Mouse (Mus musculus): ENCODE data around the gene Grin2d. TPM values are rescaled to one million over a fixed set of nuclear protein-coding genes. Genes with fewer than 3 reads are reported as not detected.

The Grin2d gene
- polyA plus RNA-seq, 1 experiment = 0.34 TPM

DNA sequence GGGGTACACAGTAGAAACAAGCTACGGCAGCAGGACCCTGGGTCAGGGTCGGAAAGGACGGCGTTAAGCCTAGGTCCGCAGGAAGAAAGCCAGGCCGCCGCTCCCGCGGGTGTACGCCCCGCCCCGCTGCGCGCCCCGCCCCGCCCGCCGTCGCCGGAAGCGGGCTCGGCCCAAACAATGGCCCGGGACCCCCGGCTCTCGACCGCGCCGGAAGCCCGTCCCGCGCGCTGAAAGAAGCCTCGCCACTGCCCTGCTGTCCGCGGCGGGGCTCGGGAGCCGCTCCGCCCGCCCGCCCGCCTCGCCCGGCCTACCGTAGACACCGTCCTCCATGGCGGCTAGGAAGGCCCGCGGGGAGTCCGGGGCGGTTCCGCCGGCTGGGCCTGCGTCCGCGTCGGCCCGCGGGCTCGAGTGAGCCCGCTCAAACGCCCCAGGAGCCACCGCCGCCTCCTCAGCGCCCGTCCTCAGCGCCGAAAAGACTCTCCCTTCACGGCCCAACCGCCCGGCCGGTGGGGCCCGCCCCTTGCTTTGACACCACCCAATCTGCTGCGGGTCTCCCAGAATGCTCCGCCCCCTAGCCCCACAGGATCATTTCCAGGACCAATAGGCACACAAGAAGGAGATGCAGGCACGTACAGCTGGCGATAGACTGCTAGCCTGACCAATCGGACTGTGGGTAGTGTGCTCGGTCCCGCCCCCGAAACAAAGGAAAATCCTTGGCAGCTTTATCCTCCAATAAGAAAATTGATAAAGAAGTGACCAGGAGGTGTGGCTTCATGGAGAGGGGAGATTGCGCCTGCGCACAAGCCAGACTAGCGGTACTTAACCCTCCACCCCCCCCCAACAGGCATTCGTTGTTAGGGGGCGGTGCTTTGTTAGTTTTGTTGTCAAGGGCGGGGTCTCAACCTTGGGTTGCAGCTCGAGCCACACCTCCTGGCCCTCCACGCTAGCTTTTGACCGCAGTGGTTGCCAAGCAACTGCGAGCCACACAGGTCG is 64.1 kb downstream of the Grin2d start, which contains the start of gene Cyth2:
TSS of gene Cyth2 (minus strand) at position 795 of the 993 bp plus-strand sequence.
- peaks cover 19% of the 10 kb centered on the region for H3K4me1 ChIP-seq (ENCODE audit: control insufficient read depth, insufficient read depth, low read length)
- no peak for TF ChIP-seq POLR2A (IDR thresholded peaks at IDR 0.05; ENCODE audit: borderline replicate concordance, low read depth, low read length)
- TF ChIP-seq CTCF (IDR thresholded peaks at IDR 0.05; ENCODE audit: low read depth, low read length) = no peak
- peak within 1 kb of the TSS; percentile 93 for H3K4me3 ChIP-seq (ENCODE audit: insufficient read depth, low read length)
- peak within 1 kb of the TSS; percentile 64 for H3K27ac ChIP-seq (ENCODE audit: insufficient read depth, low read depth, low read length)

DNA sequence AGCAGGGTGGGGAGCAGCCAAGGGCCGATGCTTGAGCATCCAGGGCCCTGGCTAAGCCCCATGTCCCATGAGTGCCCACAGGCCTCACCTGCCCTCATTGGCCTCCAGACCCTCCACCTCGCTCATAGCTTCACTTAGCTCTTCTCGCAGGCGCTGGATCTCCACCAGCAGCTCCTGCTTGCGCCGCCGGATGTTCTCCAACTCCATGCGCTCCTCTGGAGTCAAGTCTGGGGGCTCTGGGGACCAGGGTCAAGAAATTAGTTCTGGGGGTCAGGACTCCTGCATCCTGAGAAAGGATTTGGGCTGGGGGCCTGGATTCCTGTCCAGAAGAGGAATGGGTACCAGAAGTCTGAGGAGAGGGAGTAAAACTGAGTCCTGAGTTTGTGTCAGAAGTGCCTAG is 65.3 kb downstream of the Grin2d start:
- H3K27ac ChIP-seq (ENCODE audit: insufficient read depth, low read depth, low read length) = no peak overlapping the region
- H3K4me3 ChIP-seq (ENCODE audit: insufficient read depth, low read length) = peak overlapping the region; percentile 93
- TF ChIP-seq CTCF (IDR thresholded peaks at IDR 0.05; ENCODE audit: low read depth, low read length) = no peak
- peaks cover 19% of the 10 kb centered on the region for H3K4me1 ChIP-seq (ENCODE audit: control insufficient read depth, insufficient read depth, low read length)

DNA sequence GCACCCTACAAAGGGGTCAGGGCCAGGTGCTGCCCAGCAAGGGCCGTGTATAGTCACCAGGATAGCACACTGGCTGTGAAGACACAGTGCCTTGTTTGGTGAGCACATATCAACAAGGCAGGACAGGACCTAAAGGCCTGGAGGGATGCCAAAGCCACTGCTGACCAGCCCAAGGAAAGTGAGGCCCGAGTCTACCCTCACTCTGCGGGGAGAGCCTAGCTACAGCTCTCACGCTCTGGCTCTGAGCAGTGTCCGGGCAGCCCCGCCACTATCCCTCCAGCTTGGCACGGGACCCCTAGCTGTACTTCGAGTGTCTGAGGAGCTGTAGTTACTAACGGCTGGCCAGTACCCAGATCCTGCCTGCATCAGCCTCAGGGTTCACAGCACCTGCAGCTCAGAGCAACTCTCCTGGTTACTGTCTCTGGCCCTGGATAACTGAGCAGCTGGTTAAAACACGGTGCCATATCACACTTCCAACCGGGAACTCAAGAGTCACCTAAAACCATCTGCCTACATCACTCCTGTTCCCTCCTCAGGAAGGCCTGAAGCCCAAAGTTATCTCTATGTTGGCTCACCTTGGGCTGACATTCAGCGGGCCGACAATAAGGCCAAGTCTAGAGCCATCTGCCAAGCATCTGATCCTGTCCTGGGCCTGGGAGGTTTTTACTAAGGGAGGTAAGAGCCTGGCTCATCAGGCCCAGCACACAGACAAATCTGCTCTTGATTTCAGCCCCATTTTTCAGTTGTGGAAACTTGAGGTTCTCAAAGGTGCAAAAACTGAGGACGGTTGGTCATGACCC is 68.7 kb downstream of the Grin2d start:
- no peak for TF ChIP-seq CTCF (IDR thresholded peaks at IDR 0.05; ENCODE audit: low read depth, low read length)
- TF ChIP-seq POLR2A (IDR thresholded peaks at IDR 0.05; ENCODE audit: borderline replicate concordance, low read depth, low read length) = no peak
- Histone ChIP-seq H3K27ac (ENCODE audit: insufficient read depth, low read depth, low read length) (no peak overlapping the region), H3K4me3 (ENCODE audit: insufficient read depth, low read length) (no peak overlapping the region), H3K4me1 (ENCODE audit: control insufficient read depth, insufficient read depth, low read length) (peaks cover 4% of the 10 kb centered on the region; the same call in 1 of the 2 replicates)

DNA sequence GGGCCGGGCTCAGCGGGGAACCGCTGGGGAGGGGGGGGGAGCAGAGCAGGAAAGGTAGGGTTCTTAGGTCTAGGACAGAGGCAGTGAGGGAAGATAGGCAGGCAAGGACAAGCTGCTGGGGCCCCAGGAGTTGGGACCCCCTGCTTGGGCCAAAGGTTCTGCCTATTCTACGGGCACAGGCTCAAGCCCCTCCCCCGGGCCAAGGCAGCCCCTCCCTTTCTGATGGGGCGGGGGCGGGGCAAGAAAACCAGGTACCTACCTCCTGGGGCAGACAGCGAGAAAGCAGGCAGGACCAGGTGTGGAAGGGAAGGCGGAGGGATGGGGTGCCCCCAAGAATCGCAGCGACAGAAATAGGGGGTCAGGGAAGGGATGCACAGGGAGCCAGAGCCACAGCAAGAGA is 69.7 kb downstream of the Grin2d start:
- H3K27ac ChIP-seq (ENCODE audit: insufficient read depth, low read depth, low read length) = no peak overlapping the region
- TF ChIP-seq POLR2A (IDR thresholded peaks at IDR 0.05; ENCODE audit: borderline replicate concordance, low read depth, low read length) (no peak), CTCF (IDR thresholded peaks at IDR 0.05; ENCODE audit: low read depth, low read length) (no peak)
- H3K4me3 ChIP-seq (ENCODE audit: insufficient read depth, low read length) = no peak overlapping the region
- peaks cover 4% of the 10 kb centered on the region; the same call in 1 of the 2 replicates for H3K4me1 ChIP-seq (ENCODE audit: control insufficient read depth, insufficient read depth, low read length)

- H3K27ac ChIP-seq (ENCODE audit: insufficient read depth, low read depth, low read length) = no peak overlapping the region
- no peak overlapping the region for H3K4me3 ChIP-seq (ENCODE audit: insufficient read depth, low read length)
- no peaks in the 10 kb centered on the region for H3K4me1 ChIP-seq (ENCODE audit: control insufficient read depth, insufficient read depth, low read length)
- no peak for TF ChIP-seq CTCF (IDR thresholded peaks at IDR 0.05; ENCODE audit: low read depth, low read length)
- no peak for TF ChIP-seq POLR2A (IDR thresholded peaks at IDR 0.05; ENCODE audit: borderline replicate concordance, low read depth, low read length)
Measured at GRCm38 (mm10) chr7:45805941-45806340, 72.2 kb downstream of the Grin2d start.

DNA sequence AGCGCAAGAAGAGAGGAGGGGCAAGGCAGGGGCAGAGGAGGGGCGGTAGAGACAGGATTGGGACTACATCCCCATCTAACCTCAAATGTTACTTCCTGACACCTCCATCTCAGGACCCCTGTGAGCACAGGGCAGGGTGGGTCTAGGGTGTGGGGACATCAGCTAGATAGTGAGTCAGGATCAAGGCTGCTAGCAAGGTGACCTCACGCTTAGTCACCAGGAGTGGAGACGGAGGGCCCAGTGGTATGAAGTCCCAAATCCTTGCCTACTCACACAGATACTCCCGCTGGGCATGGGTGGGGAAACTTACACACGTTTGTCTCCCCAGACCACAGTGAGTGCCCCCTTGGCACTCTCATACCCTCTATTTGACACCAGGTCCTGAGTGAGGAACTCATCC is 75.6 kb downstream of the Grin2d start:
- Histone ChIP-seq H3K4me1 (ENCODE audit: control insufficient read depth, insufficient read depth, low read length) (no peaks in the 10 kb centered on the region), H3K27ac (ENCODE audit: insufficient read depth, low read depth, low read length) (no peak overlapping the region), H3K4me3 (ENCODE audit: insufficient read depth, low read length) (no peak overlapping the region)
- TF ChIP-seq POLR2A (IDR thresholded peaks at IDR 0.05; ENCODE audit: borderline replicate concordance, low read depth, low read length) (no peak), CTCF (IDR thresholded peaks at IDR 0.05; ENCODE audit: low read depth, low read length) (no peak)

- peak; percentile 100 for TF ChIP-seq CTCF (IDR thresholded peaks at IDR 0.05; ENCODE audit: low read depth, low read length)
- TF ChIP-seq POLR2A (IDR thresholded peaks at IDR 0.05; ENCODE audit: borderline replicate concordance, low read depth, low read length) = no peak
- no peak overlapping the region for H3K27ac ChIP-seq (ENCODE audit: insufficient read depth, low read depth, low read length)
- H3K4me1 ChIP-seq (ENCODE audit: control insufficient read depth, insufficient read depth, low read length) = no peaks in the 10 kb centered on the region
- H3K4me3 ChIP-seq (ENCODE audit: insufficient read depth, low read length) = peak overlapping the region; percentile 54
Measured at GRCm38 (mm10) chr7:45801348-45801747, 76.8 kb downstream of the Grin2d start.

- Histone ChIP-seq H3K27ac (ENCODE audit: insufficient read depth, low read depth, low read length) (no peak overlapping the region), H3K4me3 (ENCODE audit: insufficient read depth, low read length) (peak overlapping the region; percentile 54), H3K4me1 (ENCODE audit: control insufficient read depth, insufficient read depth, low read length) (no peaks in the 10 kb centered on the region)
- TF ChIP-seq CTCF (IDR thresholded peaks at IDR 0.05; ENCODE audit: low read depth, low read length) (no peak), POLR2A (IDR thresholded peaks at IDR 0.05; ENCODE audit: borderline replicate concordance, low read depth, low read length) (no peak)
Measured at GRCm38 (mm10) chr7:45800546-45801204, 77.5 kb downstream of the Grin2d start.

DNA sequence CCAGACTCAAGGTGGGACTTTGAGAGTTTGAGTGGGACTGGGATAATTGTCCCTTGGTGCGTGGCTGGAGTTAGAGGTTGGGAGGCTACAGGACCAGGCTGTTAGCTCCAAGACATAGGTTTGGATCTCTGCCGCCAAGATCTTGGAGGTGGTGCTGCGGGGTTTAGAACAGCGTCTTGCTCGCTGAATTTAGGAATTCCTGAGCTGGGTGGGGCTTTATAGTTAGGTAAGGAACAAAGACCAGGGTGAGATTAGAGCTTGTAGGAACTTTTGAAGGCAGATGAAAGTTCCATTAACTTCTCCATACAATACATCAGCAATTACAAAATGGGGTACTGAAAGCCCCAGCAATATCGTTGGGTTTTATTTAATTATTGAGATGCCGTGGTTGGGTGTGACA is 78.2 kb downstream of the Grin2d start:
- Histone ChIP-seq H3K27ac (ENCODE audit: insufficient read depth, low read depth, low read length) (no peak overlapping the region), H3K4me1 (ENCODE audit: control insufficient read depth, insufficient read depth, low read length) (no peaks in the 10 kb centered on the region), H3K4me3 (ENCODE audit: insufficient read depth, low read length) (no peak overlapping the region)
- TF ChIP-seq POLR2A (IDR thresholded peaks at IDR 0.05; ENCODE audit: borderline replicate concordance, low read depth, low read length) = no peak

All from bone marrow macrophage, adult 2 months (primary cell).